Mouse (Mus musculus) mouse trophoblast stem cell (cell line): ENCODE results near the gene Fam89b.

Experiments used
- in situ Hi-C, 2 experiments: fragments of 300-500 bp; cut with MseI, MboI; formaldehyde crosslinking; loops; 2 replicates in 1 of 2; 3 replicates in 1 of 2; pipeline ENCODE4 v1.15.1; 2025

The Fam89b gene

GRCm38 (mm10) chr19:5729444-5729815 is at the start of gene Fam89b:
TSS of gene Fam89b (minus strand) at chr19:5729653.
- in situ Hi-C loops: no loop called here

DNA sequence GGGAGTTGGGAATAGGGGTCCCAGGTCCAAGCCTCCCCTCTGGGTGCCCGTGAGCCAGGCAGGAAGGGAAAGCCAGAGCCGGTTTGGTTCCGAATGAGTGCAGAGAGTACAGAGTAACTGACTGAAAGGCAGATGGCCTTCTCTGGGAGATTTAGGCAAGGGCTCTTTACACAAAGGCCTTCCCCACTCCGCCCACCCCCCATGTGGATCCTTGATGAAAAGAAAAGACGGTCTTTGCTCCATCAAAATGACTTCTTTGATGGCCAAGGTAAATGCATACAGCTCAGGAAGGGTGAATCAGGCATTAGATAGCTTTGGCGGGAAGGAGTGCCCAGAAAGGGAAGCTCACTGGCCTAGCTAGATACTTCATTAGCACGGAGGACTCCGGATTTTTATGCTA is 48.9 kb upstream of the Fam89b start:
- in situ Hi-C loops: loop anchor here in 1 of 2 experiments (10.0 kb wide), 1 partner anchor 64 kb away; no protein-coding TSS in a partner anchor

- in situ Hi-C loops: loop anchor here in 1 of 2 experiments (10.0 kb wide), 1 partner anchor 63 kb away; no protein-coding TSS in a partner anchor
These were observed 48.1 kb upstream of the Fam89b start for GRCm38 (mm10) chr19:5777387-5778032.

DNA sequence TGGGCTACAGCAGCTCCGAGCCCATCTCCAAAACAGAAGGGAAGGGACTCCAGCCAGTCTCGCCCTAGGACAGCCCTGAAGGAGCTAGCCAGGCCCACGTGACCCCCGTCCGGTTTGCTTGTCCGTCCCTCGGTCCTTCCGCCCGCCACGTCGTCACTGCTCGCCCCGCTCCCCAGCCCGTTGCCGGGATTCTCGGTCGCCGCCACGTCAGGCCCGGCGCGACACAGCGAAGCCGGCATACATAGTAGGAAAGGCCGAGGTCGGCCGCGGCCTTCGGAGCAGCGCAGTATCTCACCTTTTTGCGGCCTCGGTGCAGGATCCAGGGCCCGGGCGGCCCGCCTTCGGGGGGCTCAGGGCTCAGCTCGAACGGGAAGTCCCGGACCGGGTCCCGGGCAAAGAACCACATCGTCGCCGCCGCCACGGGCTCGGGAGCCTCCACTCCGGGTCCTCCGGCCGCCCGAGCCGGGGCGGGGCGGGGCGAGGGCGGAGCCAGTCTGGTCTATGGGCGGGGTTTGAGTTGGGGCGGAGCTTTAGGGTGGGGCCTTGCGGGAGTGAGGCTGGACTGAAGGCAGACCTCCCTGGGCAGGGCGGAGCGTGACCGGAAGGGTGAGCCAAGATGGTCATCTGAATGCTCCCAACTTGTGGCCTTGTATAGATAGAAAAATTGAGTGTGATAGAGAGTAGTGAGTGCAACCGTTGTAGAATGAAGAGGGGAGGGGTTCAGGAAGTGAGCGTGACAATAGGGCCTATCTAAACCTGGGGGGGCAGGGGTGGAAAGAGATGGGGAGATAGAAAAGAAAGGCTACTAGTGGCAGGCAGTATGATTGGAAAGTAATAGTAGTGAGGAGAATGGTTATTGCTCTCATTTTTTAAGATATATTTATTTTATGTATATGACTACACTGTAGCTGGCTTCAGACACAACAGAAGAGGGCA is 41.7 kb upstream of the Fam89b start, which contains the start of gene Scyl1:
Gene Scyl1, minus strand, starts transcription at position 495 of the 936 bp plus-strand sequence.
- in situ Hi-C loops: loop anchor here in 1 of 2 experiments (10.0 kb wide), 1 partner anchor 56 kb away; no protein-coding TSS in a partner anchor

DNA sequence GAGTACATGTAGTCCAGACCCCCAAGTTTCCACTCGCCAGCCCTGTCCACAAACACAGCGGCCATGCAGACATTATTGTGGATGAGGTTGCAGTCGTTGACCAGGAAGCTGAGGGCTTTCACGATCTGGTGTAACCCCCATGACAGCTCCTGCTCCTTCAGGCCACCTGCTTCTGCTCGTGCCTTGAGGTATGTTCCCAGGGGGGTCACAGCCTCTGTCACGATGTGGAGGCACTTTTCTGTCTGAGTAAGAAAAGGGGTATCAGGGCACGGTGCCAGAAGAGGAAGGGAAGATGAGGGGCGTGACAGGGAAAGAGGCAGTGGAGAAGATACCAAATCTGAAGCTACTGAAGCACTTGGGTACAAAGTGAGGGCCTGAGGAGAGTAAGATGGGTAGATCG is 40.9 kb upstream of the Fam89b start:
- in situ Hi-C loops: loop anchor here in 1 of 2 experiments (10.0 kb wide), 1 partner anchor 56 kb away; no protein-coding TSS in a partner anchor

DNA sequence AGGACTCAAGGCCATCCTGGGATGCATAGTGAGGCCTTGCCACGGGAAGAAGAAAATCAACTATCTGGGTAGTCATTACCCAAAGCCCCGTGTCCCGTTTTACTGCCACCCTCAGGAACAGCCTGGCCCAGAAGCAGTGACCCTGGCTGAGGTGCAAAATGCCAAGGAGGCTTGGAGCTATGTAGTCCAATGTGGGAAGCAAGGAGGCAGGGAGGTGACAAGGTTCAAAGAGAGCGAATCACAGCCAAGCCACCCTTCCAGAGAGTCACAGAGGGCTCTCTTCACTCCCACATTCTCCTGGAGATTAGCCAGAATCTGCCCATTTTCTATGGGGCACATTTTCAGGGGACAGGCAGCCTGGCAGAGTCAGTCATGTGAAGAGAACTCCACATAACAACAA is 37.8 kb upstream of the Fam89b start:
- in situ Hi-C loops: no loop called here

DNA sequence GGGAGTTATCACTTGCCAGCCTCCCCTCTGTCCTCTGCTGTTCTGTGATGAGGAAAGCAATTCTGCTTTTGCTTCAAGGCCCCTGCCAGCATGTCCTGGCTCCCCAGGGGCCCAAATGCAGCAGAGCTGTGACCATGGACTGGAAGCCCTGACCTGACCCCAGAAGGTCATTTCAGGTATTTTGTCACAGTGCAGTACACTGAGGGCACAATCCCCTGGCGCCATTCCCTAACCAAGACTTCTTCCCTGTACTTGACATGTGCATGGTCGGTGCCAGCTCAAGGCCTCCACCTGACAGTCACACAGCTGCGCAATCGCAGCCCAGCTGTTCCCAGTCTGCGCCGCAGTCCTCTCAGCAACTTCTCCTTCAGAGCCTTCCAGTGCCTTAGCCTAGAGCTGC is 33.7 kb upstream of the Fam89b start:
- in situ Hi-C loops: no loop called here

DNA sequence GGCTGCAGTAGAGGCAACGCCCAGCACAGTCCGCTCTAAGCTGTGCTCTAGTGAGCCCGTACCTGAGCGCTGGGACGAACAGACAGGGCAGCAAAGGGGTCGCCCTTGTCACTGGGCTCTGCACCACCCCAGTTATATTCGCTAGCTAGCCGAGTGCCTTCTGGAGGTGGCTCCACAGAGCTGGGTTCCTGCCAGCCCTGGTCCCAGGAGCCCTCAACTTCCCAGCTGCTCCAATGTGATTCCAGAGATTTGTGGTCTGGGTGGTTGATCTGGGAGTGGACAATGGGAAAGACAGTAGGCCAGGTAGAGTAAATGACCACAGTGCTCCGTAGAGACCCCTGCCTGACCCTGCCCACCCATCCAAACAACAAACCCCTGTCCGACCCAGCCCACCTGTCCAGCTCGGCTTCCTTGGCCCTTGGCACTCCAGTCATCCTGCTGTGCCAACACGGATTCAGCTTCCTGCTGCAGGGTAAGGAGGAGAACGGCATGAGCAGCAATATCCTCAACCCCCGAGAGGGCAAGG is 29.5 kb upstream of the Fam89b start:
- in situ Hi-C loops: no loop called here

DNA sequence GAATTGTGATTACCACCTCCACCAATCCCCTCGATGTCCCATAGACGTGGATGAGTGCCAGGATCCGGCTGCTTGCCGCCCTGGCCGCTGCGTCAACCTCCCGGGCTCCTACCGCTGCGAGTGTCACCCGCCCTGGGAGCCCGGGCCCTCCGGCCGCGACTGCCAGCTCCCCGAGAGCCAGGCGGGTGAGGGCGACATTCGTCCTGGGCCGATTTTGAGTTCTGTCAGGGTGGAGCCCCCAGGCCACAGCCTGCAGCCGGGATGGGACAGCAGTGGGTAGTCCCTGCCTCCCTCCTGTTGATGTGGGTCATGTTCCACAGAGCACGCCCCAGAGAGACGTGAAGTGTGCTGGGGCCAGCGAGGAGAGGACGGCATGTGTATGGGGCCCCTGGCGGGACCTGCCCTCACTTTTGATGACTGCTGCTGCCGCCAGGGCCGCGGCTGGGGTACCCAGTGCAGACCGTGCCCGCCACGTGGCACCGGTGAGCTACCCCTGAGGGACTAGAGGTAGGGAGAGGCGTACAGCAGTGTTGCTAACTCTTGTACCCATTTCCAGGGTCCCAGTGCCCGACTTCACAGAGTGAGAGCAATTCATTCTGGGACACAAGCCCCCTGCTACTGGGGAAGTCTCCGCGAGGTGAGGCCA is 27.7 kb upstream of the Fam89b start:
- in situ Hi-C loops: no loop called here

- in situ Hi-C loops: no loop called here
These were observed 27.0 kb upstream of the Fam89b start for GRCm38 (mm10) chr19:5756321-5756985.

DNA sequence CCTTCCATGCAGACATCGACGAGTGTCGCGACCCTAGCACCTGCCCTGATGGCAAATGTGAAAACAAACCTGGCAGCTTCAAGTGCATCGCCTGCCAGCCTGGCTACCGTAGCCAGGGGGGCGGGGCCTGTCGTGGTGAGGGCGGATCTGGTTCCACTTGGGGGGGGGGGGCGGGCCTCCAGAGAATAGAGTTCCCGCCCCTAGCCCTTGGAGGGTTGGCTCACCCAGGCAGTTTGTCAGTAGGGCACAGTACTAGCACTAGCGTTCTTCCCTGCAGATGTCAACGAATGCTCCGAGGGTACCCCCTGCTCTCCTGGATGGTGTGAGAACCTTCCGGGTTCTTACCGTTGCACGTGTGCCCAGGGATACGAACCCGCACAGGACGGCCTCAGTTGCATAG is 22.3 kb upstream of the Fam89b start:
- in situ Hi-C loops: no loop called here

GRCm38 (mm10) chr19:5750951-5751350 is 21.5 kb upstream of the Fam89b start:
- in situ Hi-C loops: no loop called here

GRCm38 (mm10) chr19:5749476-5749875 is 20.0 kb upstream of the Fam89b start:
- in situ Hi-C loops: no loop called here

DNA sequence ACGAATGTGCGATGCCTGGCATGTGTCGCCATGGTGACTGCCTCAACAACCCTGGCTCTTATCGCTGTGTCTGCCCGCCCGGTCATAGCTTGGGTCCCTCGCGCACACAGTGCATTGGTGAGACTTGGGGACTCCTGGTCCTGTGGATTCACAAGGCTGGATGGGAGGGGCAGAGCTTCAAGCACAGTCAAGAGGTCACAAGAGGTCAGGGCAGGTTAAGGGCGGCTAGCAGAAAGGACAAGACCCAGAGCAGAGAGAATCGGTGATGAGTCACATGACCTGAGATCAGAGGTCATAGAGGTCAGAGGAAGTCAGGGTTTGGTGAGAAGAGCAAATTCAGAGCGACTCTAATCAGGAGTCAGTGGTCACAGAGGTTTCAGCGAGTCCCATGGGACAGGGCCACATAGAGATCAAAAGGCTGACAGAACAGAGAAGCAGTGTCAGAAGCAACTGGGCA is 17.5 kb upstream of the Fam89b start:
- in situ Hi-C loops: no loop called here

GRCm38 (mm10) chr19:5745756-5746710 is 16.6 kb upstream of the Fam89b start:
- in situ Hi-C loops: no loop called here

- in situ Hi-C loops: no loop called here
These were observed 14.1 kb upstream of the Fam89b start for GRCm38 (mm10) chr19:5743576-5743975.

- in situ Hi-C loops: no loop called here
These were observed 12.8 kb upstream of the Fam89b start for GRCm38 (mm10) chr19:5742241-5742641.

DNA sequence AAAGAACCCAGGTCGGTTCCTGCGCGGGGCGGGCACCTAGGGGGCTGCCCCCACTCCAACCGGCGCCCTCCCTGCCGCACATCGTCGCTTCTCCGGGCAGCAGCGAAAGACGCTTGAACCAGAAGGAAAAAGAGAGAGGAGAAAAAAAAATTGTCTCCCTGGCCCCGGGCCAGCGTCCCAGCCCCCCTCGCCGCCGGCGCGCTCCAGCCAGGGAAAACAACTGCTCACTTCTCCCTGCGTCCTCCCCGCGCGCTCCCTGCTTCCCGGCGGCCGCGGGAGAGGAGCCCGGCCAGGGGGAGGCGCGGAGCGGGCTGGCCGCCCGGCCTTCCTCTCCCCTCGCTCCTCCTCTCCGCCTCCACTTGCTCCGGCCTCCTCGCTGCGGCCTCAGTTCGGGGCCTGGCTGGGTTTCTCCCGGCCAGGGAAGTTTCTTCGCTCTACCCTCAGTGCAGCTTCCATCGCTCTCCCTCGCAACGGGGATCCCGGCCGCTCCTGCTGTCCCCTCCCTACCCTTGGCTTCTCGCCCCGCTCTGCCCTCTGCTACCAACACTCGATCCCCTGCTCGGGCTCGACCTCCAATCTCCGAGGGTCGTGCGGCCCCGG is 12.3 kb upstream of the Fam89b start:
- in situ Hi-C loops: no loop called here
